Mouse (Mus musculus): ENCODE data around the gene Wdr66.

The Wdr66 gene

DNA sequence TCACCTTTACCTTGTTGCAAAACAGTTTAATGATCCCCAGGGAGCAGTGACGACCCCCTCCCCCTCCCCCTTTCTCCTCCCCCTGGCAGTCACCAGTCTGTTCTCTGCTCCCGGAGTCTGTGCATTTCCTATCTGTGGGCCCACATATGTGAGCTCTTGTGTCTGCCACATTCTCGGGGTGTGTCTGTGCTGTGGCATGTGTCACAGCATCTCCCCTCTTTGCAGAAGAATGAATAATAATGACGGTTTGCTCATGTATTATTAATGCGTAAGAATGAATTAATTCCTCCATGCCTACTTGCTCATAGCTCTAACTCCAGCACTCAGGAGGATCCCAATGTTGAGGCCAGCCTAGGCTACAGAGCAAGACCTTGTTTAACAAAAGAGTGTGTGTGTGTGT, 21.0 kb downstream of the Wdr66 start:
- DNase-seq = no peak

DNA sequence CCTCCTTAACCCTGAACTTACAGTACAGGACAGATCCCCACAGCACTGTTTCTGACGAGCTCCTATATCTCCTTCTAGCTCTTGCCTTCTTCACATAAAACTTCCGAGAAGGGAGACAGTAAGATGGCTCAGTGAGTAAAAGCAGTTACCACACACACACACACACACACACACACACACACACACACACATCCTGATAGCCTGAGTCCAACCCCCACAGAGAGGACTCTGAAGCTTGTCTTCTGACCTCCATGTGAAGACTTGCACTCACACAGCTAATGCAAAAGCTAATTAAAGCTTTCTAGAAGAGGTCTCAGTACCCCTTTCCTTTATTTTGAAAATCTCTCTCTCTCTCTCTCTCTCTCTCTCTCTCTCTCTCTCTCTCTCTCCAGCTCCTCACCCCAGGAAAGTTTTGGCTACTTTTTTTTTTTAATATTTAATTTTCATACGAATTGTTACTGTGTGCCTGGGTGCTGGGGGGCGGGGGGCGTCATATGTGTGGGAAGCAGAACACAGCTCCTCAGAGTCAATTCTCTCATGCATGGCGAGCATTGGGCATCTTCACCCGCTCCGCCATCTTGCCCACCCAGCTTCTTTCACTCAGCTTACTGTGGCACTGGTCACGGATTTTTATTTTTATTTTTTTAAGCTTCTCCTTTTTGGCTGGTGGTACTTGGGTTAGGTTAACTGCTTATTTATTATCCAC, 24.9 kb downstream of the Wdr66 start:
- no peak for DNase-seq

DNA sequence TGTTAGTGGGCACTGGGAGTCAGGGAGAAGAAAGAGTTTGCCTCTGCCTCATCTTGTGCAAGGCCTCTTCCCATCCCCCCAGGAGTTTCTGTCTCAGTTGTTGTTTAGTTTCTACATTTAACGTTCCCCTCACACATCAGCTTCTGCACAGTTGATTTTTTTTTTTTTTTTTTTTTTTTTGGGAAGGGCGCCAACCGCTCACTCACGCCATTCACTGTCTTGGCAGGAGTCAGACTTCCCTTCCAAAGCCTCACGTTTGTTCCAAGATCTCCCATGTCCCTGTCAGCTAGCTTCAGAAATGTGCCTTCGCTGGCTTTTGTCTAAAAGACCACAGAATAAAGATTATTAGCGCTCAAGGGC, 25.4 kb downstream of the Wdr66 start:
- DNase-seq = peak; percentile 14 to 46

DNA sequence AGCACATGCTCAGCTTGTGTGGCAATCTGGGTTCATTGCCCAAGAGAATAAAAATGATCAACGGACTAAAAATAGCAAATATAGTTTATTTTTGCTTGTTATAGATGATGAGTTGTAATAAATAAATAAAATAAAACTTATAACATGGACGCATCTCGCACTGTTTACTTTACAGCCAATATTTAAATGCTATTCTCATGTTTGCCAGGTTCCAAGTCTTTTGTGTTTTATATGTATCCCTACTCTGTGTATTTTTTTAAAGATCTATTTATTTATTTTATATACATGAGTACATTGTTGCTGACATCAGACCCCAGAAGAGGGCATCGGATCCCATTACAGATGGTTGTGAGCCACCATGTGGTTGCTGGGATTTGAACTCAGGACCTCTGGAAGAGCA, 25.8 kb downstream of the Wdr66 start:
- DNase-seq = no peak

DNA sequence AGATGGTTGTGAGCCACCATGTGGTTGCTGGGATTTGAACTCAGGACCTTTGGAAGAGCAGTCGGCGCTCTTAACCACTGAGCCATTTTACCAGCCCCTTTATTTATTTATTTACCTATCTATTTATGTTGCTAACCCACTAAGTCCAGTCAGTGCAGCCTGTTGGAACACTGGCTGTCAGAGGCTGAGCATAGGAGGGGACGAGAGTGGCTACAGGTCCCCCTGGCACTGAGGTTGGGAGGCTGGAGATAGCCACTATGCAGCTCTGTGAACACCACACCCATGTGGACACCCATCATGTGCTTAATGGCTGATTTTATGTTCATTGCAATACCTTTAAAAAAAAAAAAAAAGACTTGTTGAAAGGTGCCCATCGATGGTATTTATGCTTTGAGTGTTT, 27.3 kb downstream of the Wdr66 start:
- DNase-seq = no peak

DNA sequence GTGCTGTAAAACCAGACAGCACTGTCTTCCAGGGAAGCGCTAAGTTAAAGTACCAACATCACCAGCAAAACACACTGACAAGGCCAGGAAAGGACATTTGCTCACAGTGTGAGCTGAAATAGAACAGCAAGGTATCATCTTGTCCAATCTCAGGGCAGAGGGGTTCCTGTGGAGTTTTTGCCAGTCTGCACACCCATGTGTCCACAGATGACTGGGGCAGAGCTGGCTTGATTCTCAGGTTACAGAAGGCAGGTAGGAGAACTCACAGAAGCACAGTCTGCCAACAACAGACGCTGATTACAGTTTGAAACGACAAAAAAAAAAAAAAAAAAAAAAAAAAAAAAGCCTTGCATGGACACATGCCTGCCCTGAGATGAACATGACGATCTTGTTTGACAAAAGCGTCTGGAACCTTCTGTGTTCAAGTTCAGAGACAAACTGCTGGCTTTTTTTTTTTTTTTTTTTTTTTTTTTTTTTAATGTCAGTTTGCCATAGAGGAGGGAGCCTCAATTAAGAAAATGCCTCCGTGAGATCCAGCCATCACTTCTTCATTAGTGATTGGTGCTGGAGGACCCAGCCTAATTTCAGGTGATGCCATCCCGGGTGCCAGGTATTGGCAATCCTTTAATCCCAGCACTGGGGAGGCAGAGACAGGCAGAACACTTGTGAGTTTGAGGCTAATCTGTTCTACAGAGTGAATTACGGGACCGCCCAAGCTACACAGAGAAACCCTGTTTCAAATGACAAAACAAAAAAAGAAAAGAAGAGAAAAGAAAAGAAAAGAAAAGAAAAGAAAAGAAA, 29.6 kb downstream of the Wdr66 start:
- DNase-seq = no peak

DNA sequence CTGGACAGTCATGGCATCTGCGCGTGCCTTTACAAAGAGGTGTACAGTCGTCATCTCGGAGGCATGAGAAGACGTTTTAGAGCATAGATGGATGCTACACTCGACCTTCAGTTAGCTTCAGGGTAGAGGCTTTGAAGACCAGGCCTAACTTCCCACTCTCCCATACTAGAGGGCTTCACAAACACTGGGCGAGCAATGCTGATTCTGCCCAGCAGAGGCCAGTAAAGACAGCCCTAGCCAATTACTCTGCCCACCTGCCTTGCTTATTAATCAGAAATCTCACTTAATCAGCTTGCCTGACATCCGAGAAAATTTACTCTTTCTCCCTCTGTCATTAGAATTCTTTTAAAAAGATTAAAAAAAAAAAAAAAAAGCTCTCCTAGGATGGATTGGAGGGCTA, 33.3 kb downstream of the Wdr66 start:
- peak in 1 of 2 experiments; percentile 53 for DNase-seq

DNA sequence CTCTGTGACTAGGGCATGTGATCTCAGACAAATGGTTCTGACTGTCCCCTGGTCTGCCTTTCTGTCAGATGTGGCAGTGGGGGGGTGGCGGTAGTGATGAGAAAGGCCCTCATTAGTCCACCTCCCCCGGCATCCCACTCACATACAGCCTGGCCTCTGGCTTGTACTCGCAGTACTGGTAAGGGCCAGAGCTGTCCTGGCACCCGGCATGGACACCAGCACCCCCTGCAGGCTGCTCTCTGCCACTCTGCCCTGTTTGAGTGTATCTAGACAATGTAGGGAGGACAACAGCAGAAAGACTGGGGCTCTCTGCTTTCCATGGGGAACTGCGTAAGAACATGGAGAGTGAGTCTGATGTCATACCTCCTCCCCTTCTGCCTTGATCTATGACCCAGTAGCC, 36.2 kb downstream of the Wdr66 start:
- DNase-seq = peak in 1 of 2 experiments; percentile 36

DNA sequence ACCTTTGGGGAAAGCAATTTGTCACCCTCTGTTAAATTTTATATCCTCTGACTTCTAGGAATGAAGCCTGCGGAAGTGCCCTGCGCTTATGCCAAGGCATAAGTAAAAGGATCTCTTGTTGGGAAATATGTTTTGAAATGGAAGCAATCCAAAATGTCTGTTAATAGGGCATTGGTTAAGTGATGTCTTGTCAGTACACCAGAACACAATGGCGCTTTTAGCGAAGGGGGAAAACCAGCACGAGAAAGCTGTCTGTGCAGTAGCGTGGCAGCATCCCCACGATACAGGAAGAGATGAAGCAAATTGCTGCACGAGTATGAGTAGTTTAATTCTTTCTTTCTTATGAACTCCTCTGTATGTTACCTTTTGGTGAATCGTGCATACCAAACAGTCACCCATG, 42.8 kb downstream of the Wdr66 start:
- no peak for DNase-seq

DNA sequence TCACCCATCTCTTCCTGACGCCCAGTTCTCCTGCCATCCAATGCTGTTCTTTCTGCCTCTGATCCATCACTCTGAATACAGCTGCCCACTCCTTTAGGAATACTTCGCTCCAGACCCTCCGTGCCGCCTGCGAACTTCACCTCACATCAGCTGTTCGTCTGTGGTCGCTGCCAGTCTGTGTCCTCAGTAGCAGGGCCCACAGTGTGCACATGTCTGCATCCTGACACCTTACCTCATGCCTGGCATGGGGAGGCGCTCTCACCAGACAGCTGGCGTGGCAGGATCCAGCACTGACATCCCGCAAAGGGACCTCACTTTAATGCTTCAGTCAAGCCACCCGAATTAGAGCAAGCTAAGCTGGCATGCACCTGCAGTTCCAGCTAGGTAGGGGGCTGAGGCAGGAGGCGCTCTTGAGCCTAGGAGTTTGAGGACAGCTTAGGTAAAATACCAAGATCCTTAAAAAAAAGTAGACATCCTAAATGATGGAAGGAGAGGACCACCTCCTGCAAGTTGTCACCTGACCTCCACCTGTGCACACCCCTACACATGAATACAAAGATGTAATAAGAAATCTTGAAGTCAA, 44.4 kb downstream of the Wdr66 start:
- DNase-seq = peak in 1 of 2 experiments; percentile 12

DNA sequence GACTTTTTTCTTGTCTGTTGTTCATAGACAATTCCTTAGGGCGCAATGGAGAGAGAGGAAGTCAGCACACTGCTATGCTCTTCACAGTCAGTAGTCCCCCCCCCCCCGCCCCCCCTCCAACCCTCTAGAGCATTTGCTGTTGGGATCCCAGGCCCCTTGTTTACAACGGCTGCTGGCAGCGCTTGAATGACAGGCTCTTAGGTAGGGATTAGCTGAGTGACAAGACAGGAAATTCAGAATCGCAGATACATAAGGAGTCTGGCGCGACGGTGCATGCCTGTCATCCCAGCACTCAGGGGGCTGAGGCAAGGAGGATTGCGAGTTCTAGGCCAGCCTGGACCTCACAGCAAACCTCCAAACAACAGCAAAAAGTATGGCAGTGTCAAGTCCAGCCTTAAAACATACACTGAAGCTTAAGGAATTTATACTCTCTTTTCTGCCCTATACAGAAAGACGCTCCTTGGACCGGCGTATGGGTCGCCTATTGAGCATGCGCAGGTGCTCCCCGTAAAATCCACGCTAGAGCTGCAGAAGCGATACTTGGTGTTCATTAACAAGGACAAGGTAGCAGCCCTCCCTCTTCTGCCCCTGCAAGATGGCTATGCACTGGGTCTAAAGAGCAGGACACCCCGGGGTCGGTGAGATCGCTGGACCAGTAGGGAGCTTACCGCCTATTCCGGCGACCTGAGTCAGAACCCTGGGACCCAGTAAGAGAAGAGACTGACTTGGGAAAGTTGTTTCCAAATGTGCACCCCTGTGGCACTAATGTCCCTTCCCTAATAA, 45.3 kb downstream of the Wdr66 start:
- no peak for DNase-seq

DNA sequence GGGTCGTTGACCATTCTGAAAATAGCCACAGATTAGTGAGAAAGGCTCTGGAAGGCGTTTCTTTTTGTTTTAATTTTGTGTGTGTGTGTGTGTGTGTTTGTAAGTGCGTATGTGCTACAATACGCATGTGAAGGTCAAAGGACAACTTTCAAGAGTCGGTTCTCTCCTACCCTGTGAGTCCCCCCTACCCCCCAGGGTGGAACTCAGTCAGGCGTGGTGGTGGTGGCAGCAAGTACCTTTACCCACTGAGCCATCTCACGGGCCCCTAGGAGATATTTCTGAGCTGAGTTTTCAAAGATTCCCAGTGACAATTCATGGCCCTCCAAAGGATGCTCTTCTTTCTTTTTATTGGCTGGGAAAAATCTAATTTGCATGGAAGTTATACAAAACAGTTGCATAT, 45.9 kb downstream of the Wdr66 start:
- DNase-seq = no peak

DNA sequence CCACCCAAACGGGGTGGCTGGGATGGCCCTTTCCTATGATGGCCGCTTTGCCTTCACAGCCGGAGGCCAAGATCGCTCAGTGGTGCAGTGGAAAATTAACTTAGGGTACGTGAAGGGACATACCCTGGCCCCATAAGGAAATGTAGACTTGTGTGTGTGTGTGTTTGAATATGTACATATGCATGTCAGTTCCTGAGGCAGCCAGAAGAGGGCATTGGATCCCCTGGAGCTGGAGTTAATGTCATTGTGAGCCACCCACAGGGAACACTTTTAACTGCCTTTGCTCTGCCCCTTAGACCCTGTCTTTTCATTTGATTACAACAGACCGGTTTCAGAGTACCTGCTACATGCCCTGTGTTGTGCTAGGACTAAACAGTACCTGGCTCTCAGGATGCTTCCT, 46.6 kb downstream of the Wdr66 start:
- peak in 1 of 2 experiments; percentile 13 for DNase-seq

DNA sequence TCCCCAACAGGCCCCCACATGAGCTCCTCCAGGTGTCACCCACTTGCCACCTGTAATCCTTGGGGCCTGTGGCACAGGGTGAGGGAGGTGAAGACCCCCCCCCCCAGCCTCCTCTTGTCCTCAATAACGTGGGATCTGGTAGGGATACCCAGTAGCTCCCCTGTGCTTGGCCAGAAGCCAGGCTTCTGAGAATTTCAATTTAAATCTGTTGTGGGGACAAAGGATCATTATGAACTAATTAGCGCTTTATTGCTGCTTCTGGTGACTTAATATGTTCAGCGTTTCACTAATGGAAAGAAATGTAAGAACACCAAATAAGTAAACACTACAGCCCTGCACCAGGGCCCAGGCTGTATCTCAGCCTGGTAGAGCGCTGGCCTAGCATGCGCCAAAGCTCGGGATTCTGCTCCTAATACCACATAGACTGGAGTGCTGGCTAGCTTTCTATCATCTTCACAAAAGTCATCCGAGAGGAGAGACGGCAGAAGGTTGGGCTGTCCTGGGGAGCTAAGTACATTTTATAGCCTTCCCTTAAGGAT, 48.7 kb downstream of the Wdr66 start:
- no peak for DNase-seq

DNA sequence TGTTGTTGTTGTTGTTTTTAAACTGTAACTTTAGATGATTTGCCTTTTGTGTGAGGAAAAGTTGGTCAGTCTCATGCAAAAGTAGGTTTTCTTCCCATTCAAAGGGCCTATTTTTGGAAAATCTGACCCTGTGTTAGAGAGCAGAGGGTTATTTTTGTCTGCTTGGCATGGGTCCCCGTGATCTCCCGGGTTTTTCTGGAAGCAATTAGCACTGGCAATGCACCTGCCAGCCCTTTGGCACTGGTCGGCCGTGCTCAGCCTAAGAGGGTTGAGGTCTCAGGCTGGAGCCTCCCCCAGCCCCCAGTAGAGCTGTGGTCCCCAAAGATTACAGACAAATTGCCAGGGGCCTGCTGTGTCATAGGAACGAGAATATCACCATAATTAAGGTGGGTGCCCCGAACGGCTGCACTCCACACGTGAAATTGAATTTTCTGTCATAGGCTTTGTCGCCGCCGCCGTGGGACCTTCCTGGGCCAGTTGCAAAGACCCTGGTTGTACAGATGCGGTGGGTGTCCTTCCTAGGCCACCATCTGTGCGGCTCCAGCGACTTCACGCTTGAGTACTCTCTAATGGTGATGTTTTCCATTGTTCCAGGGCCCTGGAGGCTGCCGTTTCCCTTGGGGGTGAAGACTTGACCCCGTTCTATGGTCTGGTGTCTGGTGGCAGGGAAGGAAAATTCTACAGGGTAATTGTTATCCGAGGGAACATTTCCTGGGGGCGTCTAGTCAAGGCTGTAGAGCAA, 50.0 kb downstream of the Wdr66 start:
- no peak for DNase-seq

DNA sequence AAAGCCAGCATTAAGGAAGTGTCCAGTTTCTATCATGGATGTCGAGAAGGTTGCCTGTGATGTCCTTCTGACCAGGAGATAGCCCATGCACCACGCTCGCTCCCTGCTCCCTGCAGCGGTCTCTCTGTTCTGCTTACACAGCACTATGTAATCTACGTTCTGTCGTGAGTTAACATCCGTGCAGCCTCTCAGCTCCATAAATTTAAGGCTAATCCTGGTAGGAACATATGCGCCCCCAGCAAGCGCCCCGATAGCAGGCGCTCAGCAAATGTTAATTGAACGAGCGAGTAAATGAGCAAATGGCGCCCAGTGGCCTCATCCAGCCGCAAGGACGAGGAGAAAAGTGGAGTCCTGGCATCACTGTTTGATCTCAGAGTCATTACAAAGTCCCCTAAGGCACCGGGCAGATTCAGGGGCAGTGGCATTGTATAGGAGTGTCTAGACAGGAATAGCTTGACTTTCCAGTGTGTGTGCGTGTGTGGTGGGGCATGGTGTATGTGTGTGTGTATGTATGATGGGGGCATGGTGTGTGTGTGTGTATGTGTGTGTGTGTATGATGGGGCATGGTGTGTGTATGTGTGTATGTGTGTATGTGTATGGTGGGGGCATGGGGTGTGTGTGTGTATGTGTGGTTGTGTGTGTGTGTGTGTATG, 55.9 kb downstream of the Wdr66 start:
- DNase-seq = no peak

DNA sequence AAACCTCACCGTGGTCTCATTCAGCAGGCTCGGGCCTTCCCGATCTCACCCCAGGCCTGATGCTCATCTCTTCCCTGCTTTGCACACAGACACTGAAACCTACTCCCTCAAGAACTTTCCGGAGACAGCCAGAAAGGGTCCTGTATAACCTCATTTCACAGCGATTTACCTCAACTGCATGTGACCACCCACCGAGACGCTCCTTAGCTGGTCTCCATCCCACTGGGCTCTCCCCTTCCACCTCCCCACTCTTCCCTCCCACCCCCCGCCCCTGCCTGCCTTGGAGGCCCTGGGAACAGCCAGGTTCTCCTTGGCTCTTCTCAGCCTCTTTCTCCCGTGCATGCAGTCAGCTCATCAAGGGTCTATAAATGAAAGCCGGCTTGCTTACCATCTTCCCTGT, 57.9 kb downstream of the Wdr66 start:
- DNase-seq = no peak

DNA sequence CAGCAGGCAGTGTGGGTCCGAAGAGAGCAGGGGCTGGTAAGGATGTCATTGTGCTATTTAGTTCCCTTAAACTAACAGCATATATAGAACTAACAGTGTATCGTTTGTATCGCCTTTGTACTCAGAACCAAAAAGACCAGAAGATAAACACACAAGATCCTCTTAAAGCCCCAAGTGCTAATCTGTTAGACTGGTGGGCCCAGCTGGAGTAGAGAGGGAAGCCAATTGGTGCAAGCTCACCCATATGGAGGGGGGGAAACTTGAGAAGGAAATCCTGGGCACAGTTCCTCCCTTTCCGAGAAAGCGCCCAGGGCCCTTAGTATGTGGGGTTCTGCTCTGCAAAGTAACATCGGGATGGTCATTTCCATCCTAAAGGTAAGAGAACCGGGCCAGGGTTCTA, 58.3 kb downstream of the Wdr66 start:
- no peak for DNase-seq

DNA sequence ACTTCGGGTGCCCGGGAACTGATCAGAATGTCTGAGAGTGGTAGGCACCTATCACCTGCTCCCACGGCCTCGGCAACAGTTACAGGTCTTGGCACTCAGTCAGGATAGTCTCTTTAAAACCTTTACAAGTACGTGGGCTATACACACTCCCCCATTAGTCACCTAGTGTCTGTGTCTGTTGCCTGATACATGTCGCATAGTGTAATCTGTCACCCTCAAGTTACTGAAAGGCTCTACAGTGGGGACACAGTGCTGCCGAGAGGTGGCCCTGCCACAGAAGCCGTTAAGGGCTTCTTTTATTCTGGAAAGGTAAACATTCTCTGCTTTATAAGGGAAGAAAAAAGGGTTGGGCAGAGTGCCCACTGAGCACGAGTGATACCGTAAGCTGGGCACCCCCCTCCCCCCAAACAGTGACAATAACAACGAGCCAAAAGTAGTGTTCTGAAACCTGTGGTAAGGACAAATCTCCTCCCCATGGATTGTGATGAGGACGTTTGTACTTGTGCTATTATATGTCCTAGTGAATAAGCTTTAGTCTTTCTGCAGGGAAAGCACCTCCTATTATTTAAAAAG, 61.2 kb downstream of the Wdr66 start:
- no peak for DNase-seq

DNA sequence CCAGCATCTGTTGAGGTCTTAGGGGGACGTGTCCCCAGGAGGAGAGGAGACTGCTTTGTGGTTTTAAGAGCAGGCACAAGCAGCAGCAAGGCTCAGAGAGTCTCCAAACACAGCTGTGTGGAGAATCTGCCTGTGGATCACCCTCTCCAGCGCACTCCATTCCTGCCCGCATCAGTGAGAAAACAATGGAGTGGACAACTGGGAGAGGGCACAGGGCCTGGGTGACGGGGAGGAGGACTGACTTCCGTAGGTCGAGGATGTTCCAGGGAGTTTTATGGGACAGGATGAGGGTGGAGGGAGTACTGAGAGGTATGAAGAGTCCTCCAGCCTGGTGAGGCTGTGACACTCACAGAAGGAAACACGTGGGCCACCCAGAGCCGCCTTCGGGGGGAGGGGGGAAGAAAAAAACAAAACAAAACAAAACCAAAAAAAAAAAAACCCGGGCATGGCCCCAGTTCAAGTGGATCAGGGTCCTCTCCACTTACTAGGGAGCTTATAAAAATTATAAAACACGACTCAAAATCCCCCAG, 62.0 kb downstream of the Wdr66 start:
- no peak for DNase-seq

DNA sequence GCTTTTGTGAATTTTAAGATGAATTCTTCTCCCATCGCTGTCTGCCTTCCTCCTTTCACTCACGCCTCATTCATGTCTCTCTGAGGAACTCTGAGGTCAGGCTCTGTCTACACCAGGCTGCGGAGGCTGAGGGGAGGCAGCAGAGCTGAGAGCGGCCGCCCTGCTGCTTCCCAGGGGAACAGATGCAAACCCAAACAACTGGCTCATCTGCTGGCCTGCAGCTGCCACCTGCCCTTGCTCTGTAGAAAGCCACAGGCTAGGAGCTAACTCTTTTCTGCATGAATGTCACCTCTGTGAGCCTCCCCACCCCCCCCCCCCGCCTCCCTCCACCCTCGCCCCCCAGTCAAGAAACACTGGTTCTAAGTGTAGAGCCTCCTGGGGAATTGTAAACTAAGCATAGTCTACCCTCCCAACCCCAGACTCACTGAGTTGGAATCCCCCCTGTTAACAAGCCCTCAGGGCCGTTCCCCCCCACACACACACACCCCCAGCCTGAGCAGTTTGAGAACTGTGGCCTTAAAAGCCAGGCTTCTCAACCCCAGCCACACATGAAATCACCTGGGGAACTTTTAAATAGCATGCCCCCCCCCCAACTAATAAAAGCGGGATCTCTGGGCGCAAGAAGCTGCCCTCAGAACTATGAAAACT, 63.4 kb downstream of the Wdr66 start:
- DNase-seq = peak; percentile 14 to 63
